Mouse (Mus musculus) bone marrow macrophage, adult 2 months (primary cell): Measurements from ENCODE around the gene Apol11a.
"Not testable (repeated sequence)": the region's sequence is repeated elsewhere in the genome, so short reads cannot be mapped to it uniquely, and the experiment has no call there.

ENCODE experiments used
- CTCF ChIP-seq: IDR thresholded peaks from 2 replicates; pipeline ENCODE4 v1.5.1; 2012; ENCODE audit warnings: low read depth, mild to moderate bottlenecking, low read length, moderate library complexity
- POLR2A ChIP-seq: IDR thresholded peaks from 2 replicates; pipeline ENCODE4 v1.6.1; 2012; ENCODE audit warnings: mild to moderate bottlenecking, low read depth, low read length, borderline replicate concordance

DNA sequence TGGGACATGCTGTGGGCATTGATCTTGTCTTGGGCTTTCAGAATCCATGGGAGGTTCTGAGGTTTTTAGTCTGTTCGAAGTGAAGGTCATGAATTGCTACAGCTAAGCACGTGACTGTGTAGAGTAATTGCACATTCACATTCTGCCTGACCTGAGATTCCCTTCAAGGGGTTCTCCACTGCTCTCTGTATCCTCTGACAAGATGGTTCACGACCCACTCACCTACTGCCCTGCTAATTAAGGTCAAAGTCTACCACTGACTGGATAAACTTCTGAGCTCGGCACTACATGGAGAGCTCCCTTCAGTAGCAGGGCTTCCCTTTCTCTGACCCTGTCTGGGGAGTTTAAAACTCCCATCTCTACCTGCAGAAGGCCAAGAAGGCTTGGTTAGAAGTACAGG, 12.5 kb downstream of the Apol11a start:
- TF ChIP-seq CTCF, POLR2A: not testable (repeated sequence)
